Mouse (Mus musculus): Measurements from ENCODE around the gene Csdc2. TPM values are rescaled to one million over a fixed set of nuclear protein-coding genes. Genes with fewer than 3 reads are reported as not detected.

Csdc2 gene
- polyA plus RNA-seq, 1 experiment from 2014 or later: 60.6 TPM

DNA sequence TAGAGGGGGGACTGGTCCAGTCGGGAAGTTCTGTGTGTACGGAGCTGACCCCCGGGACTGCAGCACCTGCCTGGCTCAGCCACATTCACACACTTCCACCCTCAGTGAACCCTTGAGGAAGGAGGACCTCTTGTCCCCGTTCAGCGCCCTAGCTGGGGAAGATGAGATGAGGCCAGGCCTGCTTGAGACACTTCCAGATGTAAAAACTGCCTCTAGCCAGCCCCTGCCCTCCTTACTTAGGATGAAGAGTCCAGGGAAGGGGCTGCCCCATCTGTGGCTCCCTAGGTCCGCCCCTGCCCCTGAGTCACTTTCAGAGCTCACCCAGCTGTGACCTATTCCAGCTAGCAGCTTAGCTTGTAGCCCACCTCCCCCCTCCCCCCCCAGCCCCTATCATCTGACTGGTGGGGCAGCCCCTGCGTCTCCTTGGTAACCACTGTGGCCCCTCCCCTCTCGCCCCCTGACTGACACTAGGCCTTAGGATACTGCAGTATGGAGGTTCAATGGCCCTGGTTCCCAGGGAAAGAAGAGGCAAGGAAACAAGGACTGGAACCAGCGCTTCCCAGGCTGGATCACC lies 6.7 kb downstream of the Csdc2 start:
- peaks cover 21% of the 10 kb centered on the region for H3K36me3 ChIP-seq (ENCODE audit: poor library complexity, severe bottlenecking)
- H3K9ac ChIP-seq: 0 out of 2 replicates have a peak overlapping the region, but pooled peaks have one; percentile 10
- H3K9me3 ChIP-seq (replicated peaks): no peaks in the 10 kb centered on the region
- 7% methylated on average over 9 of the region's 9 CpGs for WGBS
- H3K4me3 ChIP-seq: no peak overlapping the region
- no peaks in the 10 kb centered on the region for H3K27me3 ChIP-seq
- no peak for ATAC-seq
- peaks cover 14% of the 10 kb centered on the region for H3K4me1 ChIP-seq
- no peak overlapping the region for H3K4me2 ChIP-seq
- no peak overlapping the region for H3K27ac ChIP-seq

DNA sequence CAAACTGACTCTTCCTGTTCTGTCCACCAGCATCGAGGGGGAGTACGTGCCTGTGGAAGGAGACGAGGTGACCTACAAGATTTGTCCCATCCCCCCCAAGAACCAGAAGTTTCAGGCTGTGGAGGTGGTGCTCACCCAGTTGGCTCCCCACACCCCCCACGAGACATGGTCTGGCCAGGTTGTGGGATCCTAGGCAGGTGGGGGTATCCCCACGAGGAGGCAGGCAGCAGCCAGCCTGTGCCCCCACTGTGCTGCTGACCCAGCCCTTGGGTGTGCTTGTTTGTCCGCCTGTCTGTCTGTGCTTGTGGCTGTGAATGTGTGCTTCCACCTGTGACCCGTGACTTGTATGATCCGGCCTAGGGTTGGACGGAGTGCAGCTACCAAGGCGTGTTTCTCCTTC lies 12.5 kb downstream of the Csdc2 start:
- Histone ChIP-seq H3K4me3 (no peak overlapping the region), H3K9ac (no peak overlapping the region), H3K36me3 (ENCODE audit: poor library complexity, severe bottlenecking) (peaks cover 67% of the 10 kb centered on the region), H3K27ac (no peak overlapping the region), H3K27me3 (no peaks in the 10 kb centered on the region), H3K4me2 (no peak overlapping the region), H3K4me1 (no peaks in the 10 kb centered on the region), H3K9me3 (replicated peaks) (no peaks in the 10 kb centered on the region)
- 86% methylated on average over 10 of the region's 10 CpGs for WGBS
- ATAC-seq: no peak

DNA sequence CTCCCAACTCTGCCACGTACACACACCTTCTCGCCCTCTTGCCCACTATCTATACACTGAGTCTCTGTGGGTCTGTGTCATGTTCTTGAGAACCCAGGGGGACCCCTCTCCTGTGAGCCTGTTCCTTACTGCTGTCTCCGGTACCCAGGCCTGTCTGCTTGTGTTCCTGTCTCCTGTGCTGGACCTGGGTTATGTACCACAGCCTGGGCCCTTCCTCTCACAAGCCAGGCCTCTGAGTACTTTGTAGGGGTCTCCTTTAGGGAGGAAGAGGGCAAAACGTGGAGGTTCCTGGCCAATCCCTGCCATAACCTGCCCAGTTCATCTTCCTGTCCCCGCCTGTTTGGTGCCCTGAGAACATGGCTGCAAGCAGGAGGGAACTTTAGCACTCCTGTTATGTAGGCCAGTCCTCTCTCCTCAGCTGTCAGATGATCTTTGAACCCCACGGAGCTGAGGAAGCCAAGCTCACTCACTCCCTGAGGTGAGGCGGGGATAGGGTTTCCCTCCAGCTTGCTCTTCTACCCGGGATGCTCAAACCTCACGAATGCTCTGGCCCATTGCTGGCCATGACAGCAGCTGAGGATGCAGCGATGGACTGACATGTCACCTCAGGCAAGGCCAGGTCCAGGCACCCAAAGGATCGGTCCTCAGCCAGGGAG lies 13.0 kb downstream of the Csdc2 start:
- Histone ChIP-seq H3K27me3 (no peaks in the 10 kb centered on the region), H3K4me1 (no peaks in the 10 kb centered on the region), H3K36me3 (ENCODE audit: poor library complexity, severe bottlenecking) (peaks cover 72% of the 10 kb centered on the region), H3K4me2 (no peak overlapping the region), H3K4me3 (no peak overlapping the region), H3K9me3 (replicated peaks) (no peaks in the 10 kb centered on the region), H3K9ac (no peak overlapping the region), H3K27ac (no peak overlapping the region)
- WGBS: 69% methylated on average over 11 of the region's 11 CpGs
- no peak for ATAC-seq

DNA sequence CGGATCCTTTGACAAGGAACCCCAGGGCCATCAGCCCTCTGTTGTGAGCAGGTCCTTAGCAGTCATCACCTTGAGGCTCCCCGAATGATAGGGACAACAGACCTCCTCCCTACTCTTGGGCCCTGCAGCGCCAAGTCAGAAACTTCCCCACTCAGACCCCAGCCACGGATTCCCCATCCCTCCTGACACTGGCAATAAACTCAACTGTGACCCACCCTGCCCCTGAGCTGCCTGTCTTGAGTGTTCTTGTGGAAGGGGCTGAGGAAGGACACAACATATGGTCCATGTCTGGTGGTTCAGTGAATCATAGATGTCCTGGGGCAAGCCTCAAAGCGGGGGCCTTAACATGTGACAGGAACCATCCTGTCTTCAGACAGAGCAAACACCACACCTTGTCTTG lies 14.2 kb downstream of the Csdc2 start:
- H3K9me3 ChIP-seq (replicated peaks): no peaks in the 10 kb centered on the region
- H3K27me3 ChIP-seq: no peaks in the 10 kb centered on the region
- H3K9ac ChIP-seq: no peak overlapping the region
- no peak for ATAC-seq
- no peak overlapping the region for H3K4me3 ChIP-seq
- WGBS: 92% methylated on average over 5 of the region's 5 CpGs
- H3K27ac ChIP-seq: no peak overlapping the region
- H3K4me2 ChIP-seq: no peak overlapping the region
- peaks cover 83% of the 10 kb centered on the region for H3K36me3 ChIP-seq (ENCODE audit: poor library complexity, severe bottlenecking)
- no peaks in the 10 kb centered on the region for H3K4me1 ChIP-seq

DNA sequence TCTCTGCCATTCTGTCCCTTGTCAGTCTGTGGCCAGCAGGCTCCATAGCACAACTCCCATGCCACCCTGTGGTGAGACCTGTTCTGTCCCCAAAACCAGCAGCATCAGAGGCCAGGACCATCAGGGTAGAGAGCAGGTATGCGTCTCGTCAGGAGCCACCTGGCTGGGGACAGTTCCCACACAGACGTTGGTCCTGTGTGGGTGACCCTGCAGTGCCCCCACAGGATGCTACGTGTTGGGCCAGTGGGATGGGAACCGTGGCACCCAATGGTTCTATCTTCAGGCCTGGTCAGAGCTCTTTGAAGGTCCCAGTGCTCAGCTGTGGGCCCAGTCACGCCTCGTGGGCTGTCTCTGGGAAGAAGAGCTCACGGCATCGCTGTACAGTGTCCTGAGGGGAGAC lies 14.6 kb downstream of the Csdc2 start:
- 93% methylated on average over 9 of the region's 9 CpGs for WGBS
- Histone ChIP-seq H3K4me1 (no peaks in the 10 kb centered on the region), H3K9ac (no peak overlapping the region), H3K27ac (no peak overlapping the region), H3K36me3 (ENCODE audit: poor library complexity, severe bottlenecking) (peaks cover 87% of the 10 kb centered on the region), H3K27me3 (no peaks in the 10 kb centered on the region), H3K4me3 (no peak overlapping the region), H3K4me2 (no peak overlapping the region), H3K9me3 (replicated peaks) (no peaks in the 10 kb centered on the region)
- no peak for ATAC-seq

DNA sequence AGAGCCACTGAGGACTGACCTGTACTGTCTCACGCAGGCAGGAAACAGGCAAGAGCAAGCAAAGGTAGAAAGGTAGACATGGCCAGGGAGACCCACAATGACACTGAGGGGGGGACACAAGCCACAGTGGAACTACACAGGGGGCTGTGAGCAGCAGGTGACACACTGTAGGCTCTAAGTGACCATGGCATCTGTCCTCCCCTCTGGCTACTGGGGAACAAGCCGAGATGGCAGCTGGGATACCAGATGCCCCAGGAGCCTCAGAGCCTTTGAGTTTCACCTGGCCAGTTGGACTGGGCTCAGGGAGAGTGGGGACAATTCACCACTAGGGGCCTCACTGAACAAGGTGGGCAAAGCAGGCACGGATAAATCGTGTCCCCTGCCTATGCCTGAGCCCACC lies 15.8 kb downstream of the Csdc2 start:
- no peaks in the 10 kb centered on the region for H3K9me3 ChIP-seq (replicated peaks)
- 79% methylated on average over 4 of the region's 4 CpGs for WGBS
- no peaks in the 10 kb centered on the region for H3K4me1 ChIP-seq
- H3K4me3 ChIP-seq: no peak overlapping the region
- no peak for ATAC-seq
- no peak overlapping the region for H3K9ac ChIP-seq
- H3K27me3 ChIP-seq: no peaks in the 10 kb centered on the region
- H3K4me2 ChIP-seq: no peak overlapping the region
- H3K36me3 ChIP-seq (ENCODE audit: poor library complexity, severe bottlenecking): peaks cover 78% of the 10 kb centered on the region
- H3K27ac ChIP-seq: no peak overlapping the region

DNA sequence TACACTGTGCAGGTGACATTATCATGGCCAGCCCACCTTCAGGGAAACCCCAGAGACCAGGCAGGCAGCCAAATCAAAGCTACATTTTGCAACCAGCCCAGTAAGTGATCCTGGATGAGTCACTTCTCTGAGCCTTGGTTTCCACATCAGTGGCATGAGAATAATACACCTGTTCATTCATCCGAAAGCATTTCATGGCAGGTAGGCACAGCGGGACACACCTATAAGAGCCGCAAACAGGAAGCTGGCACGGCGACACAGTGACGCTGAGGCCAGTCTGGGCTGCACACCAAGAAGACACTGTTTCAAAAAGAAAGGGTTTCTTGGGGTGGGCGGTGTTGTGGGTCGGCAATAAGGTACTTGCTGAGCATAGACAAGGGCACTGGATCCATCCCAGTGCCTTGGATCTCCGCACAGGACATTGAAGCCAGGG lies 17.6 kb downstream of the Csdc2 start:
- Histone ChIP-seq H3K4me3 (no peak overlapping the region), H3K27me3 (no peaks in the 10 kb centered on the region), H3K9me3 (replicated peaks) (no peaks in the 10 kb centered on the region), H3K27ac (no peak overlapping the region), H3K4me1 (peaks cover 4% of the 10 kb centered on the region; the same call in 1 of the 2 replicates), H3K9ac (no peak overlapping the region), H3K36me3 (ENCODE audit: poor library complexity, severe bottlenecking) (peaks cover 61% of the 10 kb centered on the region), H3K4me2 (no peak overlapping the region)
- no peak for ATAC-seq
- 95% methylated on average over 9 of the region's 9 CpGs for WGBS

DNA sequence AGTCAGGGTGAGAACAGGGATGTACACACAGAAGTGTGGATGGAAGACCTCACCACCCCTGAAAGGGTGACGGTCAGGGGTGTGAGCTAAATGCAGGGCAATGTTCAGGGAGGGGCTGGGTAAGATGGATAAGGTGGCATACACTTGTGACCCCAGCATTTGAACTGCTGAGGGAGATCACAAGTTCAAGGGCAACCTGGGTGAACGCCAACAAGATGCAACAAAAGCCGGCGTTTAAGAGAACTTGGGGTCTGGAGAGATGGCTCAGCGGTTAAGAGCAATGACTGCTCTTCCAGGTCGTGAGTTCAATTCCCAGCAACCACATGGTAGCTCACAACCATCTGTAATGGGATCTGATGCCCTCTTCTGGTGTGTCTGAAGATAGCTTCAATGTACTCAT lies 18.2 kb downstream of the Csdc2 start:
- no peak for ATAC-seq
- Histone ChIP-seq H3K4me3 (no peak overlapping the region), H3K27me3 (no peaks in the 10 kb centered on the region), H3K9ac (no peak overlapping the region), H3K9me3 (replicated peaks) (no peaks in the 10 kb centered on the region), H3K36me3 (ENCODE audit: poor library complexity, severe bottlenecking) (peaks cover 56% of the 10 kb centered on the region), H3K4me1 (peaks cover 8% of the 10 kb centered on the region; the same call in 1 of the 2 replicates), H3K4me2 (no peak overlapping the region), H3K27ac (no peak overlapping the region)
- WGBS: 91% methylated on average over 6 of the region's 6 CpGs

DNA sequence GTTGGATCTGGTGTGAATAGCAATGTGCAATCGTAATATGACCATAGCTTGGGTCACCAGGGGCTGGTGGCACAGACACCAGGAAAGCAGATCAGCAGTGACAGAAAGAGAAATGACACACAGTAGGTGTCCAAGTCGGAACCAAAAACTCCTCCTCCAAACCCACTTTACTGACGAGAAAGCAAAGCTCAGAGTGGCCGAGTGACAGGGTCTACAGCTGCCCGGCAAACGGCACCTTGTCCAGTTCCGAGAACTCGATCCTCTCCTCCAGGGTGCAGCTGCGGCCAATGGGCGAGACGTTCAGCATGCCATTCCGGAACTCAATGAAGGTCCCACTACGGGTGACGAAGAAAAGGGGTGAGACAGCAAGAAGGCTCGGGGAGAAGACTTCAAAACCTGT lies 18.9 kb downstream of the Csdc2 start:
- 95% methylated on average over 15 of the region's 15 CpGs for WGBS
- Histone ChIP-seq H3K9ac (no peak overlapping the region), H3K36me3 (ENCODE audit: poor library complexity, severe bottlenecking) (peaks cover 49% of the 10 kb centered on the region), H3K27me3 (no peaks in the 10 kb centered on the region), H3K9me3 (replicated peaks) (no peaks in the 10 kb centered on the region), H3K4me3 (no peak overlapping the region), H3K4me2 (no peak overlapping the region), H3K4me1 (peaks cover 14% of the 10 kb centered on the region), H3K27ac (no peak overlapping the region)
- no peak for ATAC-seq

DNA sequence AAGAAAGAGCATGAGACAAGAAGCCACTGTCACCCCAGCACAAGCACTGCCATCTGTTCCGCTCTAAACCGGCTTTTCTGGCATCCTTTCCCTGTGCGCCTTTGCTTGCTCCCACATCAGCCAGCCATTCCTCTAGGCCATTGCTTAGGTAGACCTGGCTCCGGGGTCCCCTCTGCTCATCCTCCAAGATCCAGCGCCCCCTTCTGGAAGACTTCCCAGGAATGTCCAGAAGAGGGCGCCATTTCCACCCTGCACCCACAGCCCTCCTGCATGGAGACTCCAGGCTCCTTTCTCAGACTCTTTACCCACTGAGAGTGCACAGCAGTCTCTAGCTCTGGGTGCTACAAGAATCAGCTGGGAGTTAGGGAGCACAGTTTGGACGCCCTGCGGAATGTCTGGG lies 19.9 kb downstream of the Csdc2 start:
- Histone ChIP-seq H3K4me3 (no peak overlapping the region), H3K9ac (no peak overlapping the region), H3K4me1 (peaks cover 18% of the 10 kb centered on the region), H3K27me3 (no peaks in the 10 kb centered on the region), H3K36me3 (ENCODE audit: poor library complexity, severe bottlenecking) (peaks cover 38% of the 10 kb centered on the region), H3K27ac (no peak overlapping the region), H3K4me2 (no peak overlapping the region), H3K9me3 (replicated peaks) (no peaks in the 10 kb centered on the region)
- ATAC-seq: no peak
- 51% methylated on average over 8 of the region's 8 CpGs for WGBS

DNA sequence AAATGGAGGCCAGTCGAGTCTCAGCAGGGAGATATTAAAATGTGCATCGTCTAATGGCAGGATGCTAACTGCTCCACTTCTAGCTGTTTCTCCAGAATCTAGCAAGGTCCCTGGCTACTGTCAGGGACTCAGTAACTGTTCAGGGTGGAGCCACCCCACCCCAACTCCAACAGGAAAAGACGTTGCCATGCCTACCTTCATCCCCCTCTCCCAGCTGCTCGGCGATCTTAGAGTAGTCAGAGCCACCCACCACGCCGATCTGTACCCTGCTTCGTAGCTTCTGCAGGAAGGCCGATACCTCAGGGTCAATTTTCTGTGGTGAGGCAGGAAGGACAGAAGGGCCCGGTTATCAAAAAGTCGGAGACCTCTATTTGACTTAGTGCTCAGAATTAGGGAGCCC lies 21.0 kb downstream of the Csdc2 start:
- peaks cover 18% of the 10 kb centered on the region for H3K4me1 ChIP-seq
- ATAC-seq: no peak
- no peaks in the 10 kb centered on the region for H3K27me3 ChIP-seq
- no peaks in the 10 kb centered on the region for H3K9me3 ChIP-seq (replicated peaks)
- peaks cover 29% of the 10 kb centered on the region for H3K36me3 ChIP-seq (ENCODE audit: poor library complexity, severe bottlenecking)
- WGBS: 90% methylated on average over 11 of the region's 11 CpGs
- H3K4me2 ChIP-seq: no peak overlapping the region
- no peak overlapping the region for H3K4me3 ChIP-seq
- no peak overlapping the region for H3K27ac ChIP-seq
- no peak overlapping the region for H3K9ac ChIP-seq

DNA sequence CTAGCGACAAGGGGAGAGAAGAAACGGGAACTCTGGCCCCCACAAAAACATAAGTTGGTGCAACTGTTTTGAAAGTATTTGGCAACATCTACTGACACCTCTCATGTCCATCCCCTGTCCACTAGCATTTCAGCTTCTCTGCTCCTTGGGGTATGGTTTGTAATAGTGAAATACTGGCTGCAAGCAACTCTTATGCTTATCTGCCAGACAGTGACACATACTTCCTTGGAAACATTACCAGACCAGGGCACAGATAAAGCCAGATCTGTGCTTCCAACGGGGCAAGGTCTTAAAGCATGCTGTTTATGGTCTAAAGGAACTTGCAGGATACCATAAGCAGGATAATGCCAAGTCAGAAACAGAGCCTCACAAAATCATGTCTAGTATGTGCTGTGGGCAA lies 22.3 kb downstream of the Csdc2 start:
- H3K9me3 ChIP-seq (replicated peaks): no peaks in the 10 kb centered on the region
- no peak overlapping the region for H3K4me2 ChIP-seq
- WGBS: 93% methylated on average over 3 of the region's 3 CpGs
- H3K4me3 ChIP-seq: no peak overlapping the region
- H3K4me1 ChIP-seq: peaks cover 18% of the 10 kb centered on the region
- H3K36me3 ChIP-seq (ENCODE audit: poor library complexity, severe bottlenecking): peaks cover 22% of the 10 kb centered on the region
- ATAC-seq: no peak
- no peak overlapping the region for H3K27ac ChIP-seq
- no peak overlapping the region for H3K9ac ChIP-seq
- no peaks in the 10 kb centered on the region for H3K27me3 ChIP-seq

Measured in forebrain, embryonic 13.5 days (tissue).